Mouse (Mus musculus): ENCODE measurements around the gene Znfx1. TPM values are rescaled to one million over a fixed set of nuclear protein-coding genes. Genes with fewer than 3 reads are reported as not detected.
A peak's percentile ranks its signal among the peaks of the same experiment; 100 is the strongest.

The Znfx1 gene
- 10 to 100 TPM; 49.6 to 76.3 (median 64.9) TPM for total RNA-seq (2022)

- DNase-seq: peak; percentile 94
These were observed at the start of gene Znfx1 for GRCm38 (mm10) chr2:167062965-167063880. Gene Znfx1 (minus strand): TSS chr2:167063015.

GRCm38 (mm10) chr2:167112259-167112658 lies 49.4 kb upstream of the Znfx1 start:
- no peak for DNase-seq

- DNase-seq: no peak
These were observed 46.7 kb upstream of the Znfx1 start for GRCm38 (mm10) chr2:167109506-167109905.

GRCm38 (mm10) chr2:167103546-167103945 lies 40.7 kb upstream of the Znfx1 start:
- DNase-seq: no peak

- no peak for DNase-seq
These were observed 39.1 kb upstream of the Znfx1 start for GRCm38 (mm10) chr2:167101743-167102441.

GRCm38 (mm10) chr2:167094688-167095087 lies 31.9 kb upstream of the Znfx1 start:
- no peak for DNase-seq

GRCm38 (mm10) chr2:167093171-167093900 lies 30.5 kb upstream of the Znfx1 start:
- DNase-seq: no peak

- no peak for DNase-seq
These were observed 27.5 kb upstream of the Znfx1 start for GRCm38 (mm10) chr2:167090271-167090670.

GRCm38 (mm10) chr2:167086836-167087235 lies 24.0 kb upstream of the Znfx1 start:
- no peak for DNase-seq

- no peak for DNase-seq
These were observed 23.3 kb upstream of the Znfx1 start for GRCm38 (mm10) chr2:167086092-167086491.

GRCm38 (mm10) chr2:167081639-167082038 lies 18.8 kb upstream of the Znfx1 start:
- no peak for DNase-seq

GRCm38 (mm10) chr2:167081135-167081534 lies 18.3 kb upstream of the Znfx1 start:
- no peak for DNase-seq

- DNase-seq: no peak
These were observed 17.6 kb upstream of the Znfx1 start for GRCm38 (mm10) chr2:167080387-167080786.

- DNase-seq: no peak
These were observed 16.9 kb upstream of the Znfx1 start for GRCm38 (mm10) chr2:167079535-167080257.

- no peak for DNase-seq
These were observed 16.2 kb upstream of the Znfx1 start for GRCm38 (mm10) chr2:167078931-167079495.

GRCm38 (mm10) chr2:167078486-167078885 lies 15.7 kb upstream of the Znfx1 start:
- DNase-seq: no peak

GRCm38 (mm10) chr2:167077199-167077962 lies 14.6 kb upstream of the Znfx1 start:
- no peak for DNase-seq

GRCm38 (mm10) chr2:167076759-167077158 lies 13.9 kb upstream of the Znfx1 start:
- DNase-seq: no peak

GRCm38 (mm10) chr2:167076352-167076751 lies 13.5 kb upstream of the Znfx1 start:
- no peak for DNase-seq

- DNase-seq: no peak
These were observed 11.8 kb upstream of the Znfx1 start for GRCm38 (mm10) chr2:167074587-167074986.

Measured in adrenal gland, adult 8-10 months (tissue).